In the genomic region with DNA sequence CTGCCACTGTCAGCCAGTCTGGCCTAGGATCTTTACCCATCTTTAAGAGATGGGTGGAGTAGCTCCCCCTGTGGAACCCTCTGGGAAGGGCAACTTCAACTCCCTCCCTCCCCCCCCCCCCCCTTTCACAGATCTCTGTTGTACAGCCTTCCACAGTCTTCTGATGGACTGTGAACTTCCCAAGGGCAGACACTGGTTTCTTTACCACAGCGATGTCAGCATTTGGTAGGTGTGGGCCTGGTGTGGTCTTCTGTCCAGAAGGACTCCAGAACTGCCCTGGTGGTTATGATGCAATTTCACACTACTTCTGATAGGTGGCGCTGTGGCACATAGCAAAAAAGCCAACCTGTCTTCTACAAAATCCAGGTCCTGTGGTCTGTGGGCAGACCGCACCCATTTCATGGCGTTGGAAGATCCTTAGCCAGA, we compare ENCODE assay signal across 7 mouse cellular contexts. TPM values are rescaled to one million over a fixed set of nuclear protein-coding genes. Genes with fewer than 3 reads are reported as not detected.
DNase-seq lines count a peak whose midpoint lies in the region; ATAC-seq and TF ChIP-seq lines count a peak whose summit lies in the region.

No protein-coding gene starts in this region.

- H3K27me3 ChIP-seq in cerebellum, adult 2 months (ENCODE audit: control insufficient read depth, insufficient read depth, low read length), result no peaks in the 10 kb centered on the region
- H3K27me3 ChIP-seq in neural tube, embryonic 15.5 days (replicated peaks), result no peaks in the 10 kb centered on the region

- H3K9ac ChIP-seq in neural tube, embryonic 15.5 days (replicated peaks), result no peak overlapping the region

- H3K27ac ChIP-seq in cerebellum, adult 2 months (ENCODE audit: insufficient read depth, low read length), result no peak overlapping the region
- no peak overlapping the region for H3K27ac ChIP-seq in neural tube, embryonic 15.5 days (replicated peaks)

- ATAC-seq in neural tube, embryonic 15.5 days (ENCODE audit: low FRiP score), result no peak

- TF ChIP-seq CTCF in cerebellum, adult 2 months (IDR thresholded peaks at IDR 0.05; ENCODE audit: borderline replicate concordance, insufficient read depth, low read depth, low read length), result peak; percentile 82

- peak; percentile 49 for DNase-seq in CD4-positive helper T cell, adult 2 months (ENCODE audit: low read depth, low spot score)
- DNase-seq in MEL-GATA-1-ER (ENCODE audit: extremely low read depth, low read depth), result peak; percentile 28
- DNase-seq in cerebellum, adult 2 months, result peak; percentile 70
- DNase-seq in frontal cortex, postnatal 10 days (ENCODE audit: low spot score in 2 of 2), result peak; percentile 11 to 32
- peak; percentile 43 for DNase-seq in kidney, adult 9 months
- DNase-seq in lung, adult 18-20 months, result peak; percentile 7 to 35

- no peak overlapping the region for H3K4me3 ChIP-seq in cerebellum, adult 2 months (replicated peaks; ENCODE audit: insufficient read depth, low read depth, low read length)
- H3K4me3 ChIP-seq in neural tube, embryonic 15.5 days (replicated peaks), result no peak overlapping the region

- H3K4me1 ChIP-seq in cerebellum, adult 2 months (ENCODE audit: control insufficient read depth, insufficient read depth, low read length), result no peaks in the 10 kb centered on the region
- peaks cover 3% of the 10 kb centered on the region; the same call in 1 of the 2 replicates for H3K4me1 ChIP-seq in neural tube, embryonic 15.5 days

- 11% methylated on average over 4 of the region's 4 CpGs for WGBS in cerebellum, adult 2 months
- WGBS in neural tube, embryonic 15.5 days, result 36% methylated on average over 4 of the region's 4 CpGs

- H3K4me2 ChIP-seq in neural tube, embryonic 15.5 days, result peak overlapping the region; percentile 25; the same call in 1 of the 2 replicates

- no peaks in the 10 kb centered on the region for H3K9me3 ChIP-seq in neural tube, embryonic 15.5 days (replicated peaks)

- H3K36me3 ChIP-seq in neural tube, embryonic 15.5 days, result no peaks in the 10 kb centered on the region

- TF ChIP-seq POLR2A in cerebellum, adult 2 months (IDR thresholded peaks at IDR 0.05; ENCODE audit: borderline replicate concordance, insufficient read depth, low read length), result no peak

RNA-seq across cellular contexts. Expression of gene Sec61b, which starts 28.1 kb away (rescaled TPM):
- polyA plus RNA-seq in cerebellum, adult 2 months (2012; rRNA removed), result 72.9 and 82.1 TPM in 2 replicates
- 272 and 296 TPM in 2 replicates for polyA plus RNA-seq in neural tube, embryonic 15.5 days (2015; fragmentation: Nextera tagmentation; extraction: Ambion mirVana)

RNA-seq across cellular contexts. Expression of gene Alg2, which starts 28.4 kb away (rescaled TPM):
- polyA plus RNA-seq in cerebellum, adult 2 months (2012; rRNA removed), result 98.1 and 101 TPM in 2 replicates
- polyA plus RNA-seq in neural tube, embryonic 15.5 days (2015; fragmentation: Nextera tagmentation; extraction: Ambion mirVana), result 310 and 364 TPM in 2 replicates
